Comparison of ENCODE assay signal across 11 mouse cellular contexts in the genomic region with DNA sequence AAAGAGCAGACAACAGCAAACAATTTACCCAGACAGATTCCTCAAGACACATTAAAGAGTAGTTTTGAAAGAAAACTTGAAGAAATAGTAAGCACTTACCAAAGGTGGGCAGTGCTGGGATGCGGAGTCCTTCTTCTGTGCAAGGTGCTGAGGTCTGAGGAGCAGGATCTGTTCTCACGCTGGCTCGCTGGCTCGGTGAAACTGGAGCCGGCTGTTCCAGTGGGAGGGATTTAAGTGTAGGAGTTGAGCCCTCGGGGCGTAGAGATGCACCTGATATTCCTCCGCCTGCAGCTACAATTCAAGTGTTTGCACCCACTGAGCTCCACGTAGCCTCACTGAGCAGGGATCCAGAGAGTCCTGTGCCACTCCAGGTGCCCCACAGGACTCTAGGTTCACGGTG. TPM values are rescaled to one million over a fixed set of nuclear protein-coding genes. Genes with fewer than 3 reads are reported as not detected.
DNase-seq lines count a peak whose midpoint lies in the region; ATAC-seq lines count a peak whose summit lies in the region.
"Had no signal": no experiment of that assay in that cellular context is flagged by ENCODE, and none has a peak within 500 bp of the region (broad histone marks: within the 10 kb centered on the region; RNA-seq: fewer than 3 reads in every experiment).

A gene (minus strand): TSS at position 203 of the 400 bp plus-strand sequence.

- no peak for ATAC-seq in limb, embryonic 11.5 days (ENCODE audit: insufficient number of reproducible peaks, low FRiP score, low TSS enrichment, low read depth)
- no peak for ATAC-seq in granulocyte monocyte progenitor cell, adult 5-6 weeks (replicated peaks; ENCODE audit: poor library complexity, severe bottlenecking)

- H3K27me3 ChIP-seq in limb, embryonic 11.5 days (ENCODE audit: control insufficient read depth, insufficient read depth, low read length): no peaks in the 10 kb centered on the region
- H3K27me3 ChIP-seq: hindbrain, embryonic 15.5 days had no signal

- H3K27ac ChIP-seq in limb, embryonic 11.5 days (replicated peaks; ENCODE audit: low read depth, low read length): no peak within 1 kb of the TSS
- H3K27ac ChIP-seq: hindbrain, embryonic 15.5 days had no signal

- no peak within 1 kb of the TSS for H3K4me2 ChIP-seq in limb, embryonic 11.5 days (ENCODE audit: low read depth, severe bottlenecking)
- H3K4me2 ChIP-seq: hindbrain, embryonic 15.5 days had no signal

- WGBS in limb, embryonic 11.5 days: 45% methylated on average over 10 of the region's 10 CpGs

- DNase-seq in gastrocnemius, adult 18-20 months (ENCODE audit: low spot score): peak; percentile 12
- DNase-seq in gastrocnemius, postnatal 4 days (ENCODE audit: low spot score in 2 of 2): no peak
- no peak for DNase-seq in urinary bladder, adult 2 months (ENCODE audit: low spot score)
- no peak for DNase-seq in urinary bladder, postnatal 10 days (ENCODE audit: low spot score)
- DNase-seq in limb, embryonic 11.5 days (ENCODE audit: low spot score): peak; percentile 36
- DNase-seq in urinary bladder, postnatal 36 days (ENCODE audit: low spot score in 2 of 2): peak; percentile 44 to 57
- DNase-seq in thymus, postnatal 25 days: no peak

- H3K36me3 ChIP-seq in limb, embryonic 11.5 days (ENCODE audit: control insufficient read depth, insufficient read depth, low read length): no peaks in the 10 kb centered on the region
- H3K36me3 ChIP-seq: hindbrain, embryonic 15.5 days had no signal

- no peaks in the 10 kb centered on the region for H3K9me3 ChIP-seq in limb, embryonic 11.5 days (ENCODE audit: control insufficient read depth, low read length)
- H3K9me3 ChIP-seq: hindbrain, embryonic 15.5 days had no signal

- H3K4me1 ChIP-seq in limb, embryonic 11.5 days (ENCODE audit: control insufficient read depth, insufficient read depth, low read length): no peaks in the 10 kb centered on the region

- H3K4me3 ChIP-seq in limb, embryonic 11.5 days (ENCODE audit: low read depth, low read length): no peak within 1 kb of the TSS
- H3K4me3 ChIP-seq: erythroblast, embryonic 14.5 days; hindbrain, embryonic 15.5 days had no signal

- no peak within 1 kb of the TSS for H3K9ac ChIP-seq in limb, embryonic 11.5 days (ENCODE audit: low read length)
- H3K9ac ChIP-seq: hindbrain, embryonic 15.5 days had no signal

RNA-seq across cellular contexts. Expression of the gene that starts here (rescaled TPM):
- under 1 TPM; 0.28 to 0.37 TPM for total RNA-seq in gastrocnemius, adult 18-20 months (2021)
- under 1 TPM in 1 of 2 experiments, not detected in 1; 0.16 TPM for total RNA-seq in gastrocnemius, postnatal 4 days (2021)
- polyA plus RNA-seq in urinary bladder, adult 2 months (2012; rRNA removed): 11.4 and 15.0 TPM in 2 replicates
- 1.5 and 1.9 TPM in 2 replicates for polyA plus RNA-seq in limb, embryonic 11.5 days (2014; fragmentation: Nextera tagmentation; extraction: Ambion mirVana)
- 0.52 TPM in 1 of 2 replicates, not detected in the other for total RNA-seq in granulocyte monocyte progenitor cell, adult 5-6 weeks (2014; fragmentation: Nextera tagmentation)
- 0.04 and 0.21 TPM in 2 replicates for total RNA-seq in granulocyte monocyte progenitor cell, adult 5-6 weeks (2017)
- polyA plus RNA-seq: erythroblast, embryonic 14.5 days; macrophage had no signal

Comparison
In these comparisons a context has a peak if more than half of its experiments do, and no peak if none do; other contexts are left out.
1. DNase-seq: peak in limb, embryonic 11.5 days (single experiment) and urinary bladder, postnatal 36 days (2 of 2); none in gastrocnemius, postnatal 4 days (0 of 2), urinary bladder, adult 2 months (single experiment), urinary bladder, postnatal 10 days (single experiment) and thymus, postnatal 25 days (single experiment).
2. Peak in DNase-seq in gastrocnemius, adult 18-20 months; RNA of the gene not detected or under 1 TPM.